Mouse (Mus musculus): Measurements from ENCODE around the gene Foxi2.
A peak's percentile ranks its signal among the peaks of the same experiment; 100 is the strongest.

- TF ChIP-seq CTCF (IDR thresholded peaks at IDR 0.05; ENCODE audit: low read depth, low read length) (peak; percentile 54; the same call in 1 of the 2 replicates), POLR2A (IDR thresholded peaks at IDR 0.05; ENCODE audit: borderline replicate concordance, low read depth, low read length) (no peak)
Observed at GRCm38 (mm10) chr7:135376932-135377331, 33.2 kb upstream of the Foxi2 start.

All from bone marrow macrophage, adult 2 months (primary cell).